Mouse (Mus musculus) heart, postnatal 0 days (tissue): ENCODE measurements at regions not wholly inside any gene's neighbourhood (a gene's known extent, or its start where the extent isn't known, plus 50 kb on each side); places are given as distances from the start of the nearest gene placed in this dataset.

Experiments used
- CTCF ChIP-seq: IDR thresholded peaks from 2 replicates; pipeline ENCODE4 v1.5.1; 2016; ENCODE audit warnings: antibody characterized with exemption, control low read depth, low read depth
- EP300 ChIP-seq: IDR thresholded peaks from 2 replicates; pipeline ENCODE4 v1.6.1; 2016; ENCODE audit warnings: antibody characterized with exemption, low read depth

DNA sequence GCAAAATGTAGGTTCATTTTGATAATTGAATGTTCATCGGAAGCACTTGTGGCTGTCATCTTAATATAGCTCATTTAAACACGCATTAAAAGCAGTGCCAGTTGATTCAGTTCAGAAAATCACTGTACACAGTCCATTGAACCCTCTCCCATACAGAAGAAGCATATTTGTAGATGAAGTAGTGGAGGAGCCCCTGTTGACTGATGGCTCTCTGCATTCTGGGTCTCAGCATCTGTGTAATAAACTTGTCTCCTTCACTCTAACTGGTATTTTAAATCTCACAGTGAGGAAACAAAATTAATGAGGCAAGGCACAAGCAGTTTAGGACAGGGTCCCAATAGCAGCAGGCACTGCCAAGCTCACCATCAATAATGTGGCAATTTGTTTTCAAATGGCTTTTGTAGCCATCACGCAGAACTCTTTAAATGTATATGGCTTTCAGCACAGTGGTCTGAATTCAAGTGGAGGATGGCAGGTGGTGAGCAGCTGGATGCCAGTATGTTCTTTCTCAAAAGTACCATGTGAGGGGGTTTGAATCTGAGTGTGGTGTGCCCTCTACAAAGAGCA, 302.8 kb upstream of the Sdr16c6 start:
- TF ChIP-seq EP300 (no peak), CTCF (no peak)
